Mouse (Mus musculus) liver, embryonic 14.5 days (tissue): Measurements from ENCODE around the gene Mei1. TPM values are rescaled to one million over a fixed set of nuclear protein-coding genes. Genes with fewer than 3 reads are reported as not detected.

Source experiments
- ATAC-seq: fragments of 200-750 bp; cut with Nextera tagmentation; 2 replicates; pipeline ENCODE4 v1.8.0; 2017; ENCODE audit warnings: moderate number of reproducible peaks, mild to moderate bottlenecking, moderate library complexity; ENCODE audit not compliant: insufficient read depth
- DNase-seq, 3 experiments: peaks; one replicate each; pipeline ENCODE4 v3.0.0-alpha.2; 2012 to 2013; ENCODE audit warnings: low read depth in 3 of 3, low spot score in 3 of 3
- H3K27ac ChIP-seq: fragments of 300-500 bp; sonication (generic); 2 replicates; pipeline ENCODE4 v1.5.1; 2014; ENCODE audit warnings: moderate library complexity, mild to moderate bottlenecking, control low read depth, inconsistent platforms
- H3K27me3 ChIP-seq: fragments of 300-500 bp; sonication (generic); 2 replicates; pipeline ENCODE4 v1.6.1; 2014; ENCODE audit warnings: mild to moderate bottlenecking, low read length, moderate library complexity; ENCODE audit not compliant: control insufficient read depth, insufficient read depth
- H3K36me3 ChIP-seq: fragments of 300-500 bp; sonication (generic); replicated peaks from 2 replicates; pipeline ENCODE4 v1.6.1; 2014; ENCODE audit warnings: low read depth; ENCODE audit not compliant: control insufficient read depth, insufficient read depth
- H3K4me1 ChIP-seq, 2 experiments: fragments of 200-500 bp in 1 of 2; fragments of 300-500 bp in 1 of 2; sonication (generic) in 1 of 2; replicated peaks; 2 replicates each; pipeline ENCODE4 v1.6.1; 2012 to 2014; ENCODE audit warnings: antibody characterized with exemption in 1 of 2, inconsistent platforms in 1 of 2, low read length in 1 of 2; ENCODE audit not compliant: control insufficient read depth in 2 of 2, insufficient read depth in 2 of 2
- H3K4me2 ChIP-seq: fragments of 300-500 bp; sonication (generic); 2 replicates; pipeline ENCODE4 v1.6.1; 2014; ENCODE audit warnings: low read depth, mild to moderate bottlenecking, control low read depth, moderate library complexity
- H3K4me3 ChIP-seq, 2 experiments: fragments of 200-500 bp in 1 of 2; fragments of 300-500 bp in 1 of 2; sonication (generic) in 1 of 2; 2 replicates each; pipeline ENCODE4 v1.5.1; 2012 to 2014; ENCODE audit warnings: low read depth in 2 of 2, low read length in 2 of 2, mild to moderate bottlenecking in 2 of 2, control low read depth in 1 of 2, inconsistent platforms in 1 of 2, moderate library complexity in 1 of 2; ENCODE audit not compliant: insufficient read depth in 1 of 2
- H3K9ac ChIP-seq: fragments of 300-500 bp; sonication (generic); replicated peaks from 2 replicates; pipeline ENCODE4 v1.6.1; 2014; ENCODE audit warnings: mild to moderate bottlenecking, control low read depth, moderate library complexity
- H3K9me3 ChIP-seq: fragments of 300-500 bp; sonication (generic); 2 replicates; pipeline ENCODE4 v1.6.1; 2016; ENCODE audit warnings: low read length, mixed read lengths; ENCODE audit not compliant: control insufficient read depth
- CTCF ChIP-seq: IDR thresholded peaks from 2 replicates; pipeline ENCODE4 v1.5.1; 2016; ENCODE audit warnings: antibody characterized with exemption, low read depth, control low read depth
- EP300 ChIP-seq: IDR thresholded peaks from 2 replicates; pipeline ENCODE4 v1.6.1; 2016; ENCODE audit warnings: antibody characterized with exemption, low read depth
- WGBS: fragments of 180-500 bp; shearing (Covaris S2); extraction: QIAGEN DNeasy Blood & Tissue Kit; methylation state at CpG from one replicate; pipeline ENCODE4 v1.1.7; 2014; ENCODE audit not compliant: insufficient replicate concordance; 5-methylcytosine and 5-hydroxymethylcytosine counted together
- polyA plus RNA-seq, 2 experiments: library from polyadenylated mRNA; depleted of rRNA in 1 of 2; stranded (reverse) in 1 of 2; unstranded in 1 of 2; fragments of >200 nt; fragmentation: Nextera tagmentation in 1 of 2; extraction: Ambion mirVana in 1 of 2; gene quantifications; 2 replicates each; pipeline versions ENCODE4 v1.2.1 to v1.2.3; 2012 to 2014

Mei1 gene
- polyA plus RNA-seq, 2 experiments = not detected

DNA sequence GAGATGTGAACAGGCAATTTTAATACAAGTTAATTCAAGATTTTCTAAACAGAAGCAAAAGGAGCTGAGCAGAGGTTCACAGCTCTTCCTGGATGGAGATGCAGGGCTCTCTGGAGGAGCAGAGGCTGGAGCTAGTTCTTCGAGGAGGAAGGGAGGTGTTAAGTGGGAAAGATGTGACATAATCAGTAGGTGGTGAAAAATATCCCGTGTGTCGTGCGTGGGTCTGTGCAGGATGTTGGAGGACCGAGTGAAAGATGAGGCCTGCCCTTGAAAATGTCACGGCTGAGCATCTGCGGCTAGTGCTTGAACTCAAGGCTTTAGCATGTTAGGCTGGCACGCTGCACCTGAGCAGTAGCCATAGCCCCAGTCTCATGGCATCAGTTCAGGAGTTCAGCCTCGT is 15.8 kb downstream of the Mei1 start:
- WGBS = 64% methylated on average over 9 of the region's 9 CpGs
- DNase-seq (no peak), ATAC-seq (no peak)
- Histone ChIP-seq H3K9me3 (no peaks in the 10 kb centered on the region), H3K4me3 (no peak overlapping the region), H3K27ac (no peak overlapping the region), H3K9ac (no peak overlapping the region), H3K27me3 (no peaks in the 10 kb centered on the region), H3K4me1 (no peaks in the 10 kb centered on the region), H3K36me3 (no peaks in the 10 kb centered on the region), H3K4me2 (no peak overlapping the region)
- TF ChIP-seq EP300 = no peak
- TF ChIP-seq CTCF = no peak

GRCm38 (mm10) chr15:82086131-82086530 is 16.3 kb downstream of the Mei1 start:
- no peak overlapping the region for H3K4me3 ChIP-seq
- H3K4me1 ChIP-seq = no peaks in the 10 kb centered on the region
- H3K36me3 ChIP-seq = no peaks in the 10 kb centered on the region
- WGBS = 56% methylated on average over 12 of the region's 12 CpGs
- no peak for DNase-seq
- H3K27me3 ChIP-seq = no peaks in the 10 kb centered on the region
- no peak for ATAC-seq
- TF ChIP-seq EP300 (no peak), CTCF (no peak)
- H3K9ac ChIP-seq = no peak overlapping the region
- no peaks in the 10 kb centered on the region for H3K9me3 ChIP-seq
- H3K4me2 ChIP-seq = no peak overlapping the region
- no peak overlapping the region for H3K27ac ChIP-seq

DNA sequence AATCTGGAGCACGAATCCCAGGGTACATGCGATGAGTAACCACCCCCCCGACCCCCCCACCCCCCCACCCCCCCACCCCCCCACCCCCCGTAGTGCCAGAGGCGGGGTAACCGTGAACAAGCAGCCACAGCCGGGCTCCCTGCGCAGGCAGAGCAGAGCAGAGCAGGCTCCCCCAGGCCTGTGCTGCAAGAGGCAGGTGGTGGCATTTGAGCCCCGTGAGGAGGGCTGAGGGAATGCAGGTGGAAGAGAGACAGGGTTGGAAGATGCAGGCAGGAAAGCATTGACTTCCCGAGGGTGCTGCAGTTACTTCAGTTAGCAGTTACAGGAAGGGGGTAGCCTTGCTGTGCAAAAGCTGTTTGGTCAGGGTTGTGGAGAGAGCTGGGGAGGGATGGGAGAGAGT is 17.5 kb downstream of the Mei1 start:
- TF ChIP-seq EP300 = no peak
- TF ChIP-seq CTCF = no peak
- H3K4me2 ChIP-seq = no peak overlapping the region
- no peaks in the 10 kb centered on the region for H3K9me3 ChIP-seq
- no peaks in the 10 kb centered on the region for H3K36me3 ChIP-seq
- no peaks in the 10 kb centered on the region for H3K4me1 ChIP-seq
- H3K4me3 ChIP-seq = no peak overlapping the region
- WGBS = 10% methylated on average over 10 of the region's 10 CpGs
- no peak for ATAC-seq
- H3K27ac ChIP-seq = no peak overlapping the region
- DNase-seq = no peak
- no peaks in the 10 kb centered on the region for H3K27me3 ChIP-seq
- H3K9ac ChIP-seq = no peak overlapping the region

DNA sequence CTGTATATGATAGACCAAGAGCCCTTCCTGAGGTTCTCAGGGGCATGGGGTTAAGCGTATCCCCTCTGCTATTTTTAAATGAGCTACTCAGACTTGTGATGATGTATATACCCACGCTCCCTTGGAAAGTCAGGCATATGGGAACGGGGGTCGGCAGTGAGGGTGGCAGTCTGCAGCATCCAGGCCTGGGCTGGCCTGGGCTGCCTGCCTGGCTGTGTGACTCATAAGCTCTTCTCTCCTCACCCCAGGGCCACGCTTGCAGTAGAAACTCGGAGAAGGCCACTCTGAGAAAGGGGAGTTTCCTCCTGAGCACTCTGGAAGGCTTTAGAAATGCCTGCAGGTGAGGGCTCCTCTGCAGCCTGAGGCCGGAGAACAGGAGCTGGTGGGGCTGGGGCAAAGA is 21.3 kb downstream of the Mei1 start:
- Histone ChIP-seq H3K4me1 (no peaks in the 10 kb centered on the region), H3K36me3 (no peaks in the 10 kb centered on the region), H3K9me3 (no peaks in the 10 kb centered on the region), H3K27ac (no peak overlapping the region), H3K4me3 (no peak overlapping the region), H3K27me3 (no peaks in the 10 kb centered on the region), H3K4me2 (no peak overlapping the region), H3K9ac (no peak overlapping the region)
- DNase-seq = no peak
- ATAC-seq = no peak
- no peak for TF ChIP-seq CTCF
- TF ChIP-seq EP300 = no peak
- WGBS = 67% methylated on average over 7 of the region's 7 CpGs

DNA sequence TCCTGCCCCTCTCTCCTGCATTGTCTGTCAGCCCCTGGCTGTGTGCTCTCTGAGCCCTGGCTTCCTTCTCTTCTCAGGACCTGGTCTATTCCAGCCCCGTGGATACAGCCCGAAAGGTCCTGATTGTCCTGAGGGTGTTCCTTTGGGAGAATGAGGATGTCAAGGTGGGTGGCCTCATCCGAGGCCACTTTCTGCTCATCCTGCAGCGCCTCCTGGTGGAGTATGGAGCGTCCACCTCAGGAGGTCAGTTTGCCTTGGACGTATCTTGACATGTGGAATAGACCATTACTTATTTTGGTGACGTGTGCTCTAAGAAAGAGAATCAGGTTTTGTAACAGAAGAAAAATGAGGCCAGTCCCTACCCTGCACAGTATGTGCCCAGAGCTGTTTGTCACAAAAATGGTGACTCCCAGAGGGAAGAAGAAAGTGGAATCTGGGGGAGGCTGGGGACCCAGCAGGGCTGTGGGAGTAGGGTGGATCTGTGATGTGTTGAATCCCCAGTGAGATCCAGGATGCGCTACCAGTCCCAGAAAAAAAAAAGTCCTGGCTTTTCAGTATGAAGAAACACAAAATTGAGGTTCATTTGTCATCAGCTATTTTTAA is 37.3 kb downstream of the Mei1 start:
- TF ChIP-seq EP300 = no peak
- TF ChIP-seq CTCF = peak; percentile 79
- Histone ChIP-seq H3K4me1 (no peaks in the 10 kb centered on the region), H3K36me3 (no peaks in the 10 kb centered on the region), H3K9me3 (no peaks in the 10 kb centered on the region), H3K27me3 (no peaks in the 10 kb centered on the region), H3K9ac (no peak overlapping the region), H3K4me3 (no peak overlapping the region), H3K4me2 (no peak overlapping the region), H3K27ac (no peak overlapping the region)
- WGBS = 20% methylated on average over 8 of the region's 8 CpGs
- no peak for DNase-seq
- no peak for ATAC-seq
